Mouse (Mus musculus): Measurements from ENCODE around the gene Limk2. TPM values are rescaled to one million over a fixed set of nuclear protein-coding genes. Genes with fewer than 3 reads are reported as not detected.

Limk2 gene
- 80.5 and 93.3 TPM in 2 replicates for total RNA-seq (2012; rRNA removed)

- Histone ChIP-seq H3K27ac (ENCODE audit: insufficient read depth, low read depth, low read length, poor library complexity, severe bottlenecking) (peak within 1 kb of the TSS; percentile 9; the same call in 1 of the 2 replicates), H3K9ac (ENCODE audit: insufficient read depth, low read depth, low read length, poor library complexity, severe bottlenecking) (peak within 1 kb of the TSS; percentile 80), H3K36me3 (ENCODE audit: control insufficient read depth, insufficient read depth, low read length, poor library complexity, severe bottlenecking) (peaks cover 1% of the 10 kb centered on the region; the same call in 1 of the 2 replicates), H3K4me3 (ENCODE audit: insufficient read depth in 1 of 2, low read depth in 1 of 2, low read length in 2 of 2, poor library complexity in 1 of 2, severe bottlenecking in 1 of 2) (peak within 1 kb of the TSS; percentile 92 to 96), H3K4me1 (ENCODE audit: control insufficient read depth in 2 of 2, insufficient read depth in 2 of 2, low read length in 2 of 2, poor library complexity in 1 of 2) (peaks cover 0 to 2% of the 10 kb centered on the region in 2 experiments; a peak in 2 of 4 replicates), H3K9me3 (ENCODE audit: control insufficient read depth, insufficient read depth, low read depth, low read length) (no peaks in the 10 kb centered on the region)
- no peak for TF ChIP-seq ZNF384 (IDR thresholded peaks at IDR 0.05; ENCODE audit: low read depth, low read length)
- TF ChIP-seq HCFC1 (IDR thresholded peaks at IDR 0.05; ENCODE audit: borderline replicate concordance, insufficient read depth, low read length), result peak; percentile 69
- TF ChIP-seq ZC3H11A (IDR thresholded peaks at IDR 0.05; ENCODE audit: borderline replicate concordance, low read depth, low read length), result peak; percentile 49
- TF ChIP-seq MAFK (IDR thresholded peaks at IDR 0.05; ENCODE audit: insufficient read depth, low read depth, low read length), result no peak
- peak; percentile 82; the same call in 1 of the 2 replicates for TF ChIP-seq CHD2 (IDR thresholded peaks at IDR 0.05; ENCODE audit: low read depth, low read length)
- peak; percentile 92 for DNase-seq (ENCODE audit: low read depth, low spot score)
- in situ Hi-C loops (cut with MboI; ENCODE audit: low sequenced_read_pairs in 2 of 2, unreplicated experiment in 2 of 2), result no loop called here
Measured at GRCm38 (mm10) chr11:3408997-3409732, at the start of gene Limk2. Limk2 (minus strand) TSS chr11:3409189.

- no peak for DNase-seq (ENCODE audit: low read depth, low spot score)
- no peak overlapping the region for H3K27ac ChIP-seq (ENCODE audit: insufficient read depth, low read depth, low read length, poor library complexity, severe bottlenecking)
- no peaks in the 10 kb centered on the region for H3K36me3 ChIP-seq (ENCODE audit: control insufficient read depth, insufficient read depth, low read length, poor library complexity, severe bottlenecking)
- H3K9me3 ChIP-seq (ENCODE audit: control insufficient read depth, insufficient read depth, low read depth, low read length), result no peaks in the 10 kb centered on the region
- H3K9ac ChIP-seq (ENCODE audit: insufficient read depth, low read depth, low read length, poor library complexity, severe bottlenecking), result no peak overlapping the region
- peaks cover 3 to 5% of the 10 kb centered on the region in 2 experiments; a peak in 1 of 4 replicates for H3K4me1 ChIP-seq (ENCODE audit: control insufficient read depth in 2 of 2, insufficient read depth in 2 of 2, low read length in 2 of 2, poor library complexity in 1 of 2)
- TF ChIP-seq CHD2 (IDR thresholded peaks at IDR 0.05; ENCODE audit: low read depth, low read length) (peak; percentile 95), HCFC1 (IDR thresholded peaks at IDR 0.05; ENCODE audit: borderline replicate concordance, insufficient read depth, low read length) (no peak)
- H3K4me3 ChIP-seq (ENCODE audit: insufficient read depth in 1 of 2, low read depth in 1 of 2, low read length in 2 of 2, poor library complexity in 1 of 2, severe bottlenecking in 1 of 2), result no peak overlapping the region
- in situ Hi-C loops (cut with MboI; ENCODE audit: low sequenced_read_pairs in 2 of 2, unreplicated experiment in 2 of 2), result no loop called here
Measured at GRCm38 (mm10) chr11:3458428-3459104, 49.6 kb upstream of the Limk2 start.

- H3K4me3 ChIP-seq (ENCODE audit: insufficient read depth in 1 of 2, low read depth in 1 of 2, low read length in 2 of 2, poor library complexity in 1 of 2, severe bottlenecking in 1 of 2), result no peak overlapping the region
- H3K9me3 ChIP-seq (ENCODE audit: control insufficient read depth, insufficient read depth, low read depth, low read length), result no peaks in the 10 kb centered on the region
- TF ChIP-seq HCFC1 (IDR thresholded peaks at IDR 0.05; ENCODE audit: borderline replicate concordance, insufficient read depth, low read length) (no peak), ZC3H11A (IDR thresholded peaks at IDR 0.05; ENCODE audit: borderline replicate concordance, low read depth, low read length) (peak; percentile 31; the same call in 1 of the 2 replicates)
- no peak overlapping the region for H3K27ac ChIP-seq (ENCODE audit: insufficient read depth, low read depth, low read length, poor library complexity, severe bottlenecking)
- DNase-seq (ENCODE audit: low read depth, low spot score), result peak; percentile 70
- H3K4me1 ChIP-seq (ENCODE audit: control insufficient read depth in 2 of 2, insufficient read depth in 2 of 2, low read length in 2 of 2, poor library complexity in 1 of 2), result peaks cover 3 to 8% of the 10 kb centered on the region in 2 experiments; a peak in 2 of 4 replicates
- no peaks in the 10 kb centered on the region for H3K36me3 ChIP-seq (ENCODE audit: control insufficient read depth, insufficient read depth, low read length, poor library complexity, severe bottlenecking)
- no peak overlapping the region for H3K9ac ChIP-seq (ENCODE audit: insufficient read depth, low read depth, low read length, poor library complexity, severe bottlenecking)
- in situ Hi-C loops (cut with MboI; ENCODE audit: low sequenced_read_pairs in 2 of 2, unreplicated experiment in 2 of 2), result no loop called here
Measured at GRCm38 (mm10) chr11:3456354-3456753, 47.4 kb upstream of the Limk2 start.

GRCm38 (mm10) chr11:3454506-3454905 lies 45.5 kb upstream of the Limk2 start:
- Histone ChIP-seq H3K9me3 (ENCODE audit: control insufficient read depth, insufficient read depth, low read depth, low read length) (no peaks in the 10 kb centered on the region), H3K27ac (ENCODE audit: insufficient read depth, low read depth, low read length, poor library complexity, severe bottlenecking) (no peak overlapping the region), H3K36me3 (ENCODE audit: control insufficient read depth, insufficient read depth, low read length, poor library complexity, severe bottlenecking) (no peaks in the 10 kb centered on the region), H3K4me1 (ENCODE audit: control insufficient read depth in 2 of 2, insufficient read depth in 2 of 2, low read length in 2 of 2, poor library complexity in 1 of 2) (peaks cover 3 to 8% of the 10 kb centered on the region in 2 experiments; a peak in 2 of 4 replicates), H3K9ac (ENCODE audit: insufficient read depth, low read depth, low read length, poor library complexity, severe bottlenecking) (no peak overlapping the region), H3K4me3 (ENCODE audit: insufficient read depth in 1 of 2, low read depth in 1 of 2, low read length in 2 of 2, poor library complexity in 1 of 2, severe bottlenecking in 1 of 2) (no peak overlapping the region)
- in situ Hi-C loops (cut with MboI; ENCODE audit: low sequenced_read_pairs in 2 of 2, unreplicated experiment in 2 of 2), result no loop called here
- DNase-seq (ENCODE audit: low read depth, low spot score), result no peak
- TF ChIP-seq HCFC1 (IDR thresholded peaks at IDR 0.05; ENCODE audit: borderline replicate concordance, insufficient read depth, low read length), result no peak
- no peak for TF ChIP-seq ZC3H11A (IDR thresholded peaks at IDR 0.05; ENCODE audit: borderline replicate concordance, low read depth, low read length)
- TF ChIP-seq CHD2 (IDR thresholded peaks at IDR 0.05; ENCODE audit: low read depth, low read length), result no peak
- TF ChIP-seq MAFK (IDR thresholded peaks at IDR 0.05; ENCODE audit: insufficient read depth, low read depth, low read length), result no peak
- TF ChIP-seq ZNF384 (IDR thresholded peaks at IDR 0.05; ENCODE audit: low read depth, low read length), result no peak
